Mouse (Mus musculus): ENCODE measurements around the gene Uqcr11. TPM values are rescaled to one million over a fixed set of nuclear protein-coding genes. Genes with fewer than 3 reads are reported as not detected.

Uqcr11 gene
- polyA plus RNA-seq, 1 experiment from 2014 or later: 804 TPM

DNA sequence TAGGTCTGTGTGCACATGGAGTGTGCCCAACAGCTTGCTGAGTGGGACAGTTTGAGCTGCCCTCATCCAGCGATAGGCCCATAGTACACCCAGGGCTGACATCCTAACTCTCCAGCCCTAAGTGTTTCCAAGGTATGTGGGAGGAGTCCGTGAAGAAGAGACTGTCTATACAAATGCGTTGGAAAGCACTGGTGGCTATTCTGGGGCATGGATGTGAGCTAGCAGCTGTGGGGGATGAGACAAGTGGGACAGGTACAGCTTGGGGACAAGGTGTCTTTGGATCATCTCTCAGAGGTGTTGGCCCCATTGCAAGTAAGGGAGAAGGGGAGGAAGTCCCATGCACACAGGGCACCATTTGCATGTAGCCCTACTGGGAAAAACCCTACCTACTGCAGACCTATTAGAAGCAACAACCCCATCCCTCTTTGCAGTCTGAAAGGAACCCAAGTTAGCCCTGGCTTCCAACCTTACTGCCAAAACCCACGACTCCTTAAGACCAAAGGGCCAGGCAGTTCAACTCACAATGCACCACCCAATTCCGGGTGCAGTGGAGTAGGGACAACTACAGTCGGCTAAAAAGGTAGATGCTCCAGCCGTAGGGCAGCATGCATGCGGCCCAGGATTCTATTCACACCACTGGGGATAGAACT, 9.0 kb downstream of the Uqcr11 start:
- no peak for DNase-seq (ENCODE audit: low spot score)
- Histone ChIP-seq H3K9ac (peak overlapping the region; percentile 91), H3K9me3 (ENCODE audit: control insufficient read depth, low read length) (no peaks in the 10 kb centered on the region), H3K4me2 (replicated peaks) (peak overlapping the region; percentile 63), H3K27ac (peak overlapping the region; percentile 99), H3K4me1 (replicated peaks; ENCODE audit: control insufficient read depth, insufficient read depth, low read length) (peaks cover 24% of the 10 kb centered on the region), H3K27me3 (ENCODE audit: control insufficient read depth, insufficient read depth, low read length) (no peaks in the 10 kb centered on the region), H3K4me3 (replicated peaks; ENCODE audit: low read length) (peak overlapping the region; percentile 80), H3K36me3 (replicated peaks; ENCODE audit: control insufficient read depth, insufficient read depth) (peaks cover 58% of the 10 kb centered on the region)
- 38% methylated on average over 8 of the region's 8 CpGs for WGBS
- ATAC-seq (ENCODE audit: low FRiP score): no peak

DNA sequence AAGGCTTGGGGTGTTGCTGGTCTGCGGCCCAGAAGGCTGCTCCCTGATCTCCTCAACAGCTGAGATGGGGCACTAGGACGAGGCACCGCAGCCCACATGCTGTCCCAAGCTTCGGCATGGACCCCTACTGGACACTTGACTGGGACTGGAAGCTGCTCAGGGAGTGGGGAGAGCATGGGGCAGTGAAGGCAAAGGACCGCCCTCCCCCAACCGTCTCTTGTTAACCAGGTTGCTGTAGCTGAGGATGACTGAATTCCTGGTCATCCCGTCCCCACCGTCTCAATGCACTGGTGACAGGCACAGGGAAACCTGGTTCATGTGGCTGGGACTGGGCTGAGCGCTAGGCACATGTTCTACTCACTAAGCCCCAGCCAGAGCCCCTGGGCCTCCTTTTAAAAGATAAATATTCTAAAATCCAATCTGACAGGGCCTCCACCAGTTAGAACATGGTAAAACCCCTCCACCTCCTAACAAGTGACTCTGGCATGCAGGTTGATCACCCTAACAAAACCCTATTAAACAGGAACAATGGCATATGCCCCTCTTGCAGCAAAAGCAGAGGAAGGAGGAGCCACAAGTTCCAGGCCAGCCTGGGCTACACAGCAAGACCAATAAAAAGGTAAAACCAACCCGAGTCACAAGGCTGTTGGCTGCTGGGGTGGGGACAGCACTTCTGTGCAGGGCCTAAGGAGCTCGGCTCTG, 9.7 kb downstream of the Uqcr11 start:
- Histone ChIP-seq H3K27me3 (ENCODE audit: control insufficient read depth, insufficient read depth, low read length) (no peaks in the 10 kb centered on the region), H3K4me2 (replicated peaks) (peak overlapping the region; percentile 63), H3K36me3 (replicated peaks; ENCODE audit: control insufficient read depth, insufficient read depth) (peaks cover 58% of the 10 kb centered on the region), H3K9me3 (ENCODE audit: control insufficient read depth, low read length) (no peaks in the 10 kb centered on the region), H3K9ac (peak overlapping the region; percentile 91), H3K27ac (no peak overlapping the region), H3K4me1 (replicated peaks; ENCODE audit: control insufficient read depth, insufficient read depth, low read length) (peaks cover 24% of the 10 kb centered on the region), H3K4me3 (replicated peaks; ENCODE audit: low read length) (peak overlapping the region; percentile 80)
- ATAC-seq (ENCODE audit: low FRiP score) (no peak), DNase-seq (ENCODE audit: low spot score) (no peak)
- 89% methylated on average over 11 of the region's 11 CpGs for WGBS

DNA sequence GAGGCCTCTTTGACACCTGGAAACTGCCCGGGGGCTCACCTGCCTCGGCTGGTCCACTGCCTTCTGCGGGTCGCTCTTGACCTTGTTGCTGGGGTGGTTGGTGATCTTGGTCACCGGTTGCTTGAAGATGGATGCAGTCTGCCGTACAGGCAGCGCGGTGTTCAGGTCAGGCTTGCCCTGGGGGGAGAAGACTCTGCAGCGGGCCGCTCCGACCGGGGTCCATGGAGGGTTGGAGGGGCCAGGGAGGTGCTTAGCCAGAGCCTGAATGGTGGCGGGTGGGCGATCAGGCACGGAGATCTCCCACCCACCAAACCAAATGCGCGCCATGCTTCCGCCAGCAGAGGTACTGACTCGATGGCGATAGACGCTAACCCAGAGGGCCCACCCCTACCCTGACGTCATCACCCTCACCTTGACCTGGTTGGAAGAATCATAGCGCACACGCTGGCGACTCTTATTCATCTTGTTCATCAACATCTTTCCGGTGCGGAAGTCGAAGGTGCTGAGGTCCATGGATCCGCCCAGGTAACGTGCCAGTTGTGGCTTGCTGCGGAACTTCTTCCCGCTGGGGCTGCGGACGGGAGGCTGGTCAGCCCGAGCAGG, 11.5 kb downstream of the Uqcr11 start:
- Histone ChIP-seq H3K27me3 (ENCODE audit: control insufficient read depth, insufficient read depth, low read length) (no peaks in the 10 kb centered on the region), H3K36me3 (replicated peaks; ENCODE audit: control insufficient read depth, insufficient read depth) (peaks cover 62% of the 10 kb centered on the region), H3K27ac (no peak overlapping the region), H3K9me3 (ENCODE audit: control insufficient read depth, low read length) (no peaks in the 10 kb centered on the region), H3K4me1 (replicated peaks; ENCODE audit: control insufficient read depth, insufficient read depth, low read length) (peaks cover 17% of the 10 kb centered on the region), H3K9ac (no peak overlapping the region), H3K4me2 (replicated peaks) (no peak overlapping the region), H3K4me3 (replicated peaks; ENCODE audit: low read length) (no peak overlapping the region)
- DNase-seq (ENCODE audit: low spot score) (no peak), ATAC-seq (ENCODE audit: low FRiP score) (no peak)
- 96% methylated on average over 35 of the region's 35 CpGs for WGBS

DNA sequence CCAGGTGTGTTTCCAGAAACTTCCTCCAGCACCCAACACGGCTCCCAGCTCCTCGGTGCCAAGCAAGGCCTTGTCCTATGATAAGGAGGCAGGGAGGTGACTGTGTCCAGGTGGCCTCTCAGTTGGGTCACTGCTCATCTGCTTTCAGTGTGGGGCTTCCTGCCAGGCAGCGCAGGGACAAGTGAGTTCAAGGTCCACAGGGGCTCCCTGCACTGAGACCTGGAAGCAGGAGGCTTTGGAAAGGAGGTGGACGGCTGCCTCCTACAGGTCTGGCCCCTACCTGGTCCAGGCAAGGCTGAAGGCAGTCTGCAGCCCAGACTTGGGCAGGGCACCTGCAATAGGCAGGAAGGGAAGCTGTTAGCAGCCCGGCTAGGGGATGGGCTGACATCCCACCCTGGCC, 13.9 kb downstream of the Uqcr11 start:
- Histone ChIP-seq H3K4me3 (replicated peaks; ENCODE audit: low read length) (no peak overlapping the region), H3K9me3 (ENCODE audit: control insufficient read depth, low read length) (no peaks in the 10 kb centered on the region), H3K4me2 (replicated peaks) (no peak overlapping the region), H3K9ac (no peak overlapping the region), H3K4me1 (replicated peaks; ENCODE audit: control insufficient read depth, insufficient read depth, low read length) (peaks cover 17% of the 10 kb centered on the region), H3K36me3 (replicated peaks; ENCODE audit: control insufficient read depth, insufficient read depth) (peaks cover 62% of the 10 kb centered on the region), H3K27ac (no peak overlapping the region), H3K27me3 (ENCODE audit: control insufficient read depth, insufficient read depth, low read length) (no peaks in the 10 kb centered on the region)
- DNase-seq (ENCODE audit: low spot score): no peak
- ATAC-seq (ENCODE audit: low FRiP score): no peak
- WGBS: 96% methylated on average over 5 of the region's 5 CpGs

DNA sequence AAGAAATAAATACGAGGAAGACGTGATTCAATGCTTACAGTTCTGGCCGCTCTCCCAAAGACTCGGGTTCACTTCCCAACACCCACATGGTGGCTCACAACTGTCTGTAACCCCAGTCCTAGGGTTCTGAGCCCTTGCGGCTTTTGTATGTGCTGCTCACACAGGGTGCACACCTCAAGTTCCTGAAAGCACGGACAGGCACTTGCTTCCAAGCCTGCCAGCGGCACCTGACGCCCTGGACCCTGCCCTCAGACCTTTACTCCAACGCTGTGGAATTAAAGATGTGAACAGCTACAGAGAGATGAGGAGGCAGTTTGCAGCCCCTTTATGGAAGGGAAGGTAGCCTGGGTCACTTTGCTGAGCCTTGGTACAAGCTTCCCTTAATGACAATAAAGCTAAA, 15.9 kb downstream of the Uqcr11 start:
- no peaks in the 10 kb centered on the region for H3K27me3 ChIP-seq (ENCODE audit: control insufficient read depth, insufficient read depth, low read length)
- H3K27ac ChIP-seq: no peak overlapping the region
- no peaks in the 10 kb centered on the region for H3K9me3 ChIP-seq (ENCODE audit: control insufficient read depth, low read length)
- H3K4me2 ChIP-seq (replicated peaks): no peak overlapping the region
- DNase-seq (ENCODE audit: low spot score) (no peak), ATAC-seq (ENCODE audit: low FRiP score) (no peak)
- peaks cover 53% of the 10 kb centered on the region for H3K36me3 ChIP-seq (replicated peaks; ENCODE audit: control insufficient read depth, insufficient read depth)
- no peak overlapping the region for H3K4me3 ChIP-seq (replicated peaks; ENCODE audit: low read length)
- peaks cover 7% of the 10 kb centered on the region; the same call in 1 of the 2 replicates for H3K4me1 ChIP-seq (replicated peaks; ENCODE audit: control insufficient read depth, insufficient read depth, low read length)
- 90% methylated on average over 9 of the region's 9 CpGs for WGBS
- H3K9ac ChIP-seq: no peak overlapping the region

DNA sequence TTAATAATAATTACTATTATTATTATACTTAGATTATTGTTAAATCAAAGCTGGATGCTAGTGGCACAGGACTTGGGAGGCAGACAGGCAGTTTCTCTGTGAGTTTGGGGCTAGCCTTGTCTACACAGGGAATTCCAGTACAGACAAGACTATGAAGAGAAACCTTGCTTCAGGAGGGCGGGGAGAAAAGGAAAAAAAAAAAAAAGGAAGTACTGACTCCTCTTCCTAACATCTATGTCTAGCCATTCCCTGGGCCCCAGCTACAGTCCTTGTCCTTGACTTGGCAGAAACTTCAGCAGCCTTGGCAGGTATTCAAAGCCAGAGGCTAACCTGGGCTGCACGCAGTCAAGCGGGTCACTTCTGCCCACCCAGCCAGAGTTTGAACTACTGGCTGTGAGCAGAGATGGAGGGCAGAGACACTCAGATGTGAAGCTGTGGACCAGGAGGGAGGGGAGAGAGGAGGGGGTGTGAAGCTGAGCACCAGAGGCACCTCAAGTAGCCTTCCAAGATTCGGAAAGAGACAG, 17.4 kb downstream of the Uqcr11 start:
- no peak overlapping the region for H3K9ac ChIP-seq

DNA sequence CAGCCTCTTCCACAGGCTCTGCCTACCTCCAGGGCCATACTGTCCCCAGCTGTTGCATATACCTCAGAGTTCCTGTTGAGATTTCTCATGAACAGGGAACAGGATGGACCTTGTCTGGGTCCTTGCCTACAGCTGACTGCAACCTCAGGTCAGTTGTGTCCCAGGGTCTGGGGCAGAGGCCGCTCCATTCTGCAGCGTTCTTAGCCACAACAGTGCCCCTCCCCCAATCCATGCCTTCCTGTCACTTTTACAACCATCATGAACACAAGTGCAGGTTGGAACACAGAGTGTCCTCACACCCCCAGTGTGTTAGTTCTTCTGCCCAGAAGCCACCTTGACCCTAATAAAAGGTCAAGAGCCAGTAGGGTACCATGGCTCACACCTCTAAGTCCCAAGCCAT, 17.9 kb downstream of the Uqcr11 start:
- WGBS: 33% methylated on average over 2 of the region's 2 CpGs
- DNase-seq (ENCODE audit: low spot score) (no peak), ATAC-seq (ENCODE audit: low FRiP score) (no peak)
- no peak overlapping the region for H3K4me3 ChIP-seq (replicated peaks; ENCODE audit: low read length)
- no peaks in the 10 kb centered on the region for H3K9me3 ChIP-seq (ENCODE audit: control insufficient read depth, low read length)
- H3K4me2 ChIP-seq (replicated peaks): no peak overlapping the region
- no peak overlapping the region for H3K9ac ChIP-seq
- no peaks in the 10 kb centered on the region for H3K27me3 ChIP-seq (ENCODE audit: control insufficient read depth, insufficient read depth, low read length)
- H3K27ac ChIP-seq: no peak overlapping the region
- peaks cover 20% of the 10 kb centered on the region for H3K4me1 ChIP-seq (replicated peaks; ENCODE audit: control insufficient read depth, insufficient read depth, low read length)
- H3K36me3 ChIP-seq (replicated peaks; ENCODE audit: control insufficient read depth, insufficient read depth): peaks cover 47% of the 10 kb centered on the region

More for the DNA sequence above, 17.4 kb downstream of the Uqcr11 start:
- ATAC-seq (ENCODE audit: low FRiP score) (no peak), DNase-seq (ENCODE audit: low spot score) (no peak)
- no peaks in the 10 kb centered on the region for H3K27me3 ChIP-seq (ENCODE audit: control insufficient read depth, insufficient read depth, low read length)
- WGBS: 86% methylated on average over 4 of the region's 4 CpGs
- H3K9me3 ChIP-seq (ENCODE audit: control insufficient read depth, low read length): no peaks in the 10 kb centered on the region
- H3K4me2 ChIP-seq (replicated peaks): no peak overlapping the region
- H3K36me3 ChIP-seq (replicated peaks; ENCODE audit: control insufficient read depth, insufficient read depth): peaks cover 47% of the 10 kb centered on the region
- H3K27ac ChIP-seq: no peak overlapping the region
- no peak overlapping the region for H3K4me3 ChIP-seq (replicated peaks; ENCODE audit: low read length)
- peaks cover 15% of the 10 kb centered on the region for H3K4me1 ChIP-seq (replicated peaks; ENCODE audit: control insufficient read depth, insufficient read depth, low read length)

DNA sequence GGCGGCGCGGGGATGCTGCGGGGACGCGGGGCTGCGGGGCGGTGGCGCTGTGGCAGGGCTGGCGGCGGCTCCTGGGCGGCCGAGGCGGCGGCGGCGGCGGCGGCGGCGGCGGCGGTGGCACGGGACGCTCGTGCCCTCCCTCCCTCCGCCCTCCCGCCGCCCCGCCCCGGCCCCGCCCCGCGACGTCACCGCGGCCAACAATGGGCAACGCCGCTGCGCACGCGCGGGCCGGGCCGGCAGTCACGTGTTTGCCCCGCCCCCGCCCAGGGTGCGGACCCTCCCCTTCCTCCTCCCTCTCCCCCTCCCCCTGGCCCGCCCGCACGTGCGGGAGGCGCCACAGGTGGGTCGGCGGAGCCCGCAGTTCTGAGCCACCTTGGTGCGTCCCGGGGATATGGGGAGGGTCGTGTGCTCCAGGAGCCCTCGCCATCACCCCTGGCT, 19.1 kb downstream of the Uqcr11 start, which contains the start of gene Mex3d:
Mex3d (minus strand) TSS at position 138 of the 438 bp plus-strand sequence.
- Histone ChIP-seq H3K27me3 (ENCODE audit: control insufficient read depth, insufficient read depth, low read length) (no peaks in the 10 kb centered on the region), H3K4me3 (replicated peaks; ENCODE audit: low read length) (peak within 1 kb of the TSS; percentile 98), H3K4me1 (replicated peaks; ENCODE audit: control insufficient read depth, insufficient read depth, low read length) (peaks cover 31% of the 10 kb centered on the region), H3K4me2 (replicated peaks) (peak within 1 kb of the TSS; percentile 96), H3K36me3 (replicated peaks; ENCODE audit: control insufficient read depth, insufficient read depth) (peaks cover 47% of the 10 kb centered on the region), H3K9me3 (ENCODE audit: control insufficient read depth, low read length) (no peaks in the 10 kb centered on the region), H3K27ac (peak within 1 kb of the TSS; percentile 98), H3K9ac (peak within 1 kb of the TSS; percentile 99)
- ATAC-seq (ENCODE audit: low FRiP score) (peak; percentile 21), DNase-seq (ENCODE audit: low spot score) (peak; percentile 93)
- WGBS: under 1% methylated on average over 35 of the region's 61 CpGs
